Comparison of ENCODE assay signal across 8 mouse cellular contexts in the genomic region with DNA sequence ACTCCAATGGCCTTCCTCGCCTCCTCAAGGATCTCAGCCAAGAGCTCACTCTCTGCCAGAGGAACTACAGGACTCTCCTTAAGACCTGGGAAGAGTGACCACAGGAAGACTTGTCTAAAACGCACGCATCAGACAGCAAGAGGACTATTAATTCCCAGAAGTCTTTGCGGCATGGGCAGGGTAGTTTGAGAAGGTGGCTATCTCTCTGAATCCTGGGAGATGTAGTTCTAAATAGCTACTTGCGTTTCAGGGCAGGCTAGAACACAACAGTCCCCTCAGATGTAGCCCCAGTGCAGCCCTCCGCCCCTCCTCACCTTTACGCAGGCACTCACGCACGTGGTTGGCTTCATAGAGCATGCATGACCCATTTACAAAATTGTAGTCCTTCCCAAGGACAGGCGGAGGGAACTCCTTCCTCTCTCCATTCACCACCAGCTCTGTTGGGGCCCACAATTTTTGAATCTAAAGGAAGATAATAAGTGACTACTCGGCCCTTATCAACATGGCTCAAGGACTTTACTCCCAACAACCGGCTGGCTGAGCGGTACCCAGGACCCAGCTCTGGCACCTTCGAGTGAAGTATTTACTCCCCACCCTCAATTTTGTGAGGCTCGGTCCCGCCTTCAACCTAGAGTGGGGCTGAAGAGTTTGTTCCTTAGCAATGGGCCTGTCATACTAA. TPM values are rescaled to one million over a fixed set of nuclear protein-coding genes. Genes with fewer than 3 reads are reported as not detected.
A peak's percentile ranks its signal among the peaks of the same experiment; 100 is the strongest.
DNase-seq lines count a peak whose midpoint lies in the region; ATAC-seq and TF ChIP-seq lines count a peak whose summit lies in the region.

No protein-coding gene starts in this region.

- no peak for TF ChIP-seq CTCF in ES-Bruce4 (IDR thresholded peaks at IDR 0.05; ENCODE audit: low read depth, low read length)

- H3K4me1 ChIP-seq in ES-Bruce4 (ENCODE audit: control insufficient read depth, insufficient read depth, low read length), result no peaks in the 10 kb centered on the region
- H3K4me1 ChIP-seq in hindbrain, embryonic 12.5 days, result 0 out of 2 replicates have a peak, but pooled peaks cover 3% of the 10 kb centered on the region
- peaks cover 4% of the 10 kb centered on the region; the same call in 1 of the 2 replicates for H3K4me1 ChIP-seq in liver, embryonic 11.5 days (replicated peaks; ENCODE audit: control insufficient read depth, insufficient read depth, low read length)
- no peaks in the 10 kb centered on the region for H3K4me1 ChIP-seq in stomach, embryonic 14.5 days (ENCODE audit: control insufficient read depth, insufficient read depth, low read length)

- DNase-seq in cerebellum, postnatal 14 days, result peak; percentile 46 to 60
- no peak for DNase-seq in cerebellum, adult 11 months
- DNase-seq in liver, embryonic 11.5 days (ENCODE audit: low spot score), result no peak
- no peak for DNase-seq in left cerebral cortex, adult 11 months (ENCODE audit: low spot score)
- no peak for DNase-seq in gastrocnemius, postnatal 10 days

- no peaks in the 10 kb centered on the region for H3K27me3 ChIP-seq in ES-Bruce4 (ENCODE audit: control insufficient read depth, insufficient read depth, low read length, poor library complexity, severe bottlenecking)
- no peaks in the 10 kb centered on the region for H3K27me3 ChIP-seq in hindbrain, embryonic 12.5 days
- H3K27me3 ChIP-seq in liver, embryonic 11.5 days (replicated peaks; ENCODE audit: control insufficient read depth, insufficient read depth, low read length), result no peaks in the 10 kb centered on the region
- no peaks in the 10 kb centered on the region for H3K27me3 ChIP-seq in stomach, embryonic 14.5 days (ENCODE audit: control insufficient read depth, insufficient read depth, low read length)

- no peaks in the 10 kb centered on the region for H3K36me3 ChIP-seq in ES-Bruce4 (ENCODE audit: control insufficient read depth, insufficient read depth, low read length, poor library complexity, severe bottlenecking)
- H3K36me3 ChIP-seq in hindbrain, embryonic 12.5 days, result no peaks in the 10 kb centered on the region
- H3K36me3 ChIP-seq in liver, embryonic 11.5 days (ENCODE audit: control insufficient read depth, insufficient read depth, low read length), result no peaks in the 10 kb centered on the region
- no peaks in the 10 kb centered on the region for H3K36me3 ChIP-seq in stomach, embryonic 14.5 days (ENCODE audit: control insufficient read depth, insufficient read depth, low read length)

- peak overlapping the region; percentile 12; the same call in 1 of the 2 replicates for H3K27ac ChIP-seq in ES-Bruce4 (ENCODE audit: insufficient read depth, low read length)
- H3K27ac ChIP-seq in hindbrain, embryonic 12.5 days, result no peak overlapping the region
- H3K27ac ChIP-seq in liver, embryonic 11.5 days (ENCODE audit: low read depth, low read length), result peak overlapping the region; percentile 45; the same call in 1 of the 2 replicates
- H3K27ac ChIP-seq in stomach, embryonic 14.5 days (ENCODE audit: low read length), result no peak overlapping the region

- no peak for ATAC-seq in hindbrain, embryonic 12.5 days (ENCODE audit: low FRiP score)
- peak; percentile 71 for ATAC-seq in liver, embryonic 11.5 days (replicated peaks; ENCODE audit: low FRiP score)
- ATAC-seq in stomach, embryonic 14.5 days (ENCODE audit: insufficient number of reproducible peaks, insufficient read depth, low FRiP score, low read depth), result peak; percentile 46; the same call in 1 of the 2 replicates

- peak overlapping the region; percentile 63 for H3K4me3 ChIP-seq in ES-Bruce4 (ENCODE audit: low read depth, low read length)
- no peak overlapping the region; the same call in 1 of the 2 replicates for H3K4me3 ChIP-seq in hindbrain, embryonic 12.5 days
- peak overlapping the region; percentile 40 for H3K4me3 ChIP-seq in liver, embryonic 11.5 days (ENCODE audit: low read depth, low read length)
- no peak overlapping the region for H3K4me3 ChIP-seq in stomach, embryonic 14.5 days (ENCODE audit: low read depth, low read length)

- no peaks in the 10 kb centered on the region for H3K9me3 ChIP-seq in ES-Bruce4 (replicated peaks; ENCODE audit: control insufficient read depth, insufficient read depth, low read length, poor library complexity, severe bottlenecking)
- H3K9me3 ChIP-seq in hindbrain, embryonic 12.5 days (replicated peaks), result no peaks in the 10 kb centered on the region
- H3K9me3 ChIP-seq in liver, embryonic 11.5 days (ENCODE audit: control insufficient read depth, low read length), result no peaks in the 10 kb centered on the region
- no peaks in the 10 kb centered on the region for H3K9me3 ChIP-seq in stomach, embryonic 14.5 days (ENCODE audit: control insufficient read depth, low read depth, low read length)

- peak overlapping the region; percentile 26 for H3K4me2 ChIP-seq in hindbrain, embryonic 12.5 days (replicated peaks)
- peak overlapping the region; percentile 61 for H3K4me2 ChIP-seq in liver, embryonic 11.5 days
- peak overlapping the region; percentile 19; the same call in 1 of the 2 replicates for H3K4me2 ChIP-seq in stomach, embryonic 14.5 days (replicated peaks; ENCODE audit: low read depth, low read length)

- H3K9ac ChIP-seq in ES-Bruce4 (ENCODE audit: low read depth, poor library complexity, severe bottlenecking), result peak overlapping the region; percentile 15
- peak overlapping the region; percentile 23; the same call in 1 of the 2 replicates for H3K9ac ChIP-seq in hindbrain, embryonic 12.5 days
- peak overlapping the region; percentile 64 for H3K9ac ChIP-seq in liver, embryonic 11.5 days (ENCODE audit: low read depth, low read length)
- no peak overlapping the region for H3K9ac ChIP-seq in stomach, embryonic 14.5 days (replicated peaks; ENCODE audit: low read depth, low read length)

- no peak for TF ChIP-seq POLR2A in ES-Bruce4 (IDR thresholded peaks at IDR 0.05; ENCODE audit: insufficient read depth, low read length)

- 73% methylated on average over 16 of the region's 16 CpGs for WGBS in hindbrain, embryonic 12.5 days
- 50% methylated on average over 16 of the region's 16 CpGs for WGBS in liver, embryonic 11.5 days
- WGBS in stomach, embryonic 14.5 days, result 60% methylated on average over 16 of the region's 16 CpGs

- no peak for TF ChIP-seq EP300 in ES-Bruce4 (IDR thresholded peaks at IDR 0.05; ENCODE audit: insufficient read depth, low read depth, low read length)

RNA-seq across cellular contexts. Expression of a gene that starts 6.2 kb away (rescaled TPM):
- polyA plus RNA-seq in ES-Bruce4 (2011; ENCODE audit: insufficient read depth, insufficient read length, low read depth, missing spikeins), result 1.3 and 2.4 TPM in 2 replicates
- 0.13 and 0.54 TPM in 2 replicates for polyA plus RNA-seq in hindbrain, embryonic 12.5 days (2016; fragmentation: Nextera tagmentation; extraction: Ambion mirVana)
- 2.3 and 3.2 TPM in 2 replicates for polyA plus RNA-seq in liver, embryonic 11.5 days (2014; fragmentation: Nextera tagmentation; extraction: Ambion mirVana)
- 1.7 and 2.9 TPM in 2 replicates for polyA plus RNA-seq in stomach, embryonic 14.5 days (2014; fragmentation: Nextera tagmentation; extraction: Ambion mirVana)
- total RNA-seq in gastrocnemius, postnatal 10 days (2021), result not detected

RNA-seq across cellular contexts. Expression of a gene that starts 8.7 kb away (rescaled TPM):
- polyA plus RNA-seq in ES-Bruce4 (2011; ENCODE audit: insufficient read depth, insufficient read length, low read depth, missing spikeins), result 250 and 287 TPM in 2 replicates
- 231 and 244 TPM in 2 replicates for polyA plus RNA-seq in hindbrain, embryonic 12.5 days (2016; fragmentation: Nextera tagmentation; extraction: Ambion mirVana)
- polyA plus RNA-seq in liver, embryonic 11.5 days (2014; fragmentation: Nextera tagmentation; extraction: Ambion mirVana), result 190 and 212 TPM in 2 replicates
- 67.1 and 83.9 TPM in 2 replicates for polyA plus RNA-seq in stomach, embryonic 14.5 days (2014; fragmentation: Nextera tagmentation; extraction: Ambion mirVana)
- 10 to 100 TPM; 29.4 to 29.6 TPM for total RNA-seq in gastrocnemius, postnatal 10 days (2021)

RNA-seq across cellular contexts. Expression of a gene that starts 11.2 kb away (rescaled TPM):
- not detected in 2 replicates for polyA plus RNA-seq in ES-Bruce4 (2011; ENCODE audit: insufficient read depth, insufficient read length, low read depth, missing spikeins)
- not detected in 2 replicates for polyA plus RNA-seq in hindbrain, embryonic 12.5 days (2016; fragmentation: Nextera tagmentation; extraction: Ambion mirVana)
- polyA plus RNA-seq in liver, embryonic 11.5 days (2014; fragmentation: Nextera tagmentation; extraction: Ambion mirVana), result not detected in 2 replicates
- not detected in 2 replicates for polyA plus RNA-seq in stomach, embryonic 14.5 days (2014; fragmentation: Nextera tagmentation; extraction: Ambion mirVana)
- 1 to 10 TPM; 3.8 to 6.4 TPM for total RNA-seq in gastrocnemius, postnatal 10 days (2021)

RNA-seq across cellular contexts. Expression of a gene that starts 13.2 kb away (rescaled TPM):
- 15.3 and 15.5 TPM in 2 replicates for polyA plus RNA-seq in ES-Bruce4 (2011; ENCODE audit: insufficient read depth, insufficient read length, low read depth, missing spikeins)
- polyA plus RNA-seq in hindbrain, embryonic 12.5 days (2016; fragmentation: Nextera tagmentation; extraction: Ambion mirVana), result 3.4 and 3.5 TPM in 2 replicates
- 4.9 and 5.8 TPM in 2 replicates for polyA plus RNA-seq in liver, embryonic 11.5 days (2014; fragmentation: Nextera tagmentation; extraction: Ambion mirVana)
- polyA plus RNA-seq in stomach, embryonic 14.5 days (2014; fragmentation: Nextera tagmentation; extraction: Ambion mirVana), result 2.7 and 3.4 TPM in 2 replicates
- 1 to 10 TPM; 8.8 to 9.5 TPM for total RNA-seq in gastrocnemius, postnatal 10 days (2021)

RNA-seq across cellular contexts. Expression of a gene that starts 15.7 kb away (rescaled TPM):
- 5,956 and 6,533 TPM in 2 replicates for polyA plus RNA-seq in ES-Bruce4 (2011; ENCODE audit: insufficient read depth, insufficient read length, low read depth, missing spikeins)
- 5,718 and 6,089 TPM in 2 replicates for polyA plus RNA-seq in hindbrain, embryonic 12.5 days (2016; fragmentation: Nextera tagmentation; extraction: Ambion mirVana)
- 6,297 and 6,318 TPM in 2 replicates for polyA plus RNA-seq in liver, embryonic 11.5 days (2014; fragmentation: Nextera tagmentation; extraction: Ambion mirVana)
- 4,275 and 4,681 TPM in 2 replicates for polyA plus RNA-seq in stomach, embryonic 14.5 days (2014; fragmentation: Nextera tagmentation; extraction: Ambion mirVana)
- total RNA-seq in gastrocnemius, postnatal 10 days (2021), result 100 to 1,000 TPM; 173 to 194 TPM

Comparison
In these comparisons a context has a peak if more than half of its experiments do, and no peak if none do; other contexts are left out.
1. DNase-seq: peak in cerebellum, postnatal 14 days (2 of 2); none in cerebellum, adult 11 months (single experiment), liver, embryonic 11.5 days (single experiment), left cerebral cortex, adult 11 months (single experiment) and gastrocnemius, postnatal 10 days (single experiment).
2. H3K27ac ChIP-seq: peak in ES-Bruce4 (single experiment) and liver, embryonic 11.5 days (single experiment); none in hindbrain, embryonic 12.5 days (single experiment) and stomach, embryonic 14.5 days (single experiment).
3. H3K4me3 ChIP-seq: peak in ES-Bruce4 (single experiment) and liver, embryonic 11.5 days (single experiment); none in hindbrain, embryonic 12.5 days (single experiment) and stomach, embryonic 14.5 days (single experiment).
4. Peak in every context shown above with its lines, with median percentiles within 50 percentile points of each other: H3K4me2 ChIP-seq.